Mouse (Mus musculus) bone marrow macrophage, adult 2 months (primary cell): ENCODE data around the gene Ispd.

Source experiments
- CTCF ChIP-seq: IDR thresholded peaks from 2 replicates; pipeline ENCODE4 v1.5.1; 2012; ENCODE audit warnings: low read depth, mild to moderate bottlenecking, low read length, moderate library complexity
- POLR2A ChIP-seq: IDR thresholded peaks from 2 replicates; pipeline ENCODE4 v1.6.1; 2012; ENCODE audit warnings: mild to moderate bottlenecking, low read depth, low read length, borderline replicate concordance

- TF ChIP-seq CTCF: no peak
- TF ChIP-seq POLR2A: no peak
Observed at GRCm38 (mm10) chr12:36497565-36497964, 116.3 kb downstream of the Ispd start.
